Mouse (Mus musculus): Measurements from ENCODE around the gene Pfas. TPM values are rescaled to one million over a fixed set of nuclear protein-coding genes. Genes with fewer than 3 reads are reported as not detected.
"Not testable (repeated sequence)": the region's sequence is repeated elsewhere in the genome, so short reads cannot be mapped to it uniquely, and the experiment has no call there.

The Pfas gene
- polyA plus RNA-seq, 1 experiment from 2014 or later: 12.9 TPM

DNA sequence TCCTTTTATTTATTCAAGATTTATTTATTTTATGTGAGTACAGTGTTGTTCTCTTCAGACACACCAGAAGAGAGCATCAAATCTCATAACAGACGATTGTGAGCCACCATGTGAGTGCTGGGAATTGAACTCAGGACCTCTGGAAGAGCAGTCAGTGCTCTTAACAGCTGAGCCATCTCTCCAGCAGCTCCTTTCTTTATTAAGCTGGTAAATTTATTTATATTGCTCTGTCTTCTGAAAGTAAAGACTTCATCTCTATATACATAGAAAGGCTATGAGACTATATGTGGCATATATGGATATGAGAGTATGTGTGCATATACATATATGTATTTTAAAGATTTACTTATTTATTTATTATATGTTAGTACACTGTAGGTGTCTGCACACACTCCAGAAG lies 1.2 kb upstream of the Pfas start:
- H3K9ac ChIP-seq (ENCODE audit: low read depth, low read length): no peak overlapping the region
- no peaks in the 10 kb centered on the region for H3K36me3 ChIP-seq (ENCODE audit: control insufficient read depth, insufficient read depth, low read length)
- H3K27me3 ChIP-seq (replicated peaks; ENCODE audit: control insufficient read depth, insufficient read depth, low read length): no peaks in the 10 kb centered on the region
- no peak overlapping the region for H3K4me2 ChIP-seq (ENCODE audit: low read length)
- H3K9me3 ChIP-seq (ENCODE audit: control insufficient read depth, low read length): no peaks in the 10 kb centered on the region
- H3K4me1 ChIP-seq (ENCODE audit: control insufficient read depth, insufficient read depth, low read depth, low read length): peaks cover 15% of the 10 kb centered on the region
- H3K27ac ChIP-seq (ENCODE audit: low read depth, low read length): no peak overlapping the region
- H3K4me3 ChIP-seq (ENCODE audit: low read length): no peak overlapping the region
- ATAC-seq: no peak
- 90% methylated on average over 1 of the region's 1 CpGs for WGBS

DNA sequence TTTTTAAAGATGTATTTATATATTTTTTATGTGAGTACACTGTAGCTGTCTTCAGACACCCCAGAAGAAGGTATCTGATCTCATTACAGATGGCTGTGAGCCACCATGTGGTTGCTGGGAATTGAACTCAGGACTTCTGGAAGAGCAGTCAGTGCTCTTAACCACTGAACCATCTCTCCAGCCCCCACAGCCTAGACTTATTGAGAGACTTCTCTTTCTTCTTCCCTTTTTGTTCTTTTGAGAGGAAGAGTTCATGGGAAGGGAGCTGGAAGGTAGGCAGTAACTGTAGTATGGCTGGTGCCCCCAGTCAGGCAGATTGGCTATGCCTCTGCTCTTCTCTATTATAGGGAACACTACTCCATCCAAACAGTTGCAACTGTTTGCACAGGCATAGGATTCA lies 1.7 kb downstream of the Pfas start:
- H3K27me3 ChIP-seq (replicated peaks; ENCODE audit: control insufficient read depth, insufficient read depth, low read length); H3K27ac ChIP-seq (ENCODE audit: low read depth, low read length); ATAC-seq; H3K9me3 ChIP-seq (ENCODE audit: control insufficient read depth, low read length); H3K36me3 ChIP-seq (ENCODE audit: control insufficient read depth, insufficient read depth, low read length); H3K9ac ChIP-seq (ENCODE audit: low read depth, low read length); H3K4me3 ChIP-seq (ENCODE audit: low read length); H3K4me2 ChIP-seq (ENCODE audit: low read length): not testable (repeated sequence)
- peaks cover 15% of the 10 kb centered on the region for H3K4me1 ChIP-seq (ENCODE audit: control insufficient read depth, insufficient read depth, low read depth, low read length)

DNA sequence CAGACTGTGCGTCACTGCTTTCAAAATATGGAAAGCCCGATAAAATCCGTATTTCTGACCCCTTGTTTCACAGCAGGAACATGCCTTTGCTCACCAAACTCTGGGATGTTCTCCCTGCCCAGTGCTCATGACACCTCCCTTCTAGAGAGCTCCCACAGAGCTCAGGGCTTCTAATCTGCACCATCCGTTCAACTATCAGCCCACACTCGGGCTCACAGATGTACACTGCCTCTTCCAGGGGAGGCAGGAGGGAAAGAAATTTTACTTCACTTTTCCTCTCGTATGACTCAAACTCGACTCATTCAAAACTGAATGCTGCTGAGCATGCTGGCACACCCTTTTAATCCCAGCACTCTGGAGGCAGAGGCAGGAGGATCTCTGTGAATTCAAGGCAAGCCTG lies 3.1 kb downstream of the Pfas start:
- Histone ChIP-seq H3K4me1 (ENCODE audit: control insufficient read depth, insufficient read depth, low read depth, low read length) (peaks cover 10% of the 10 kb centered on the region), H3K27me3 (replicated peaks; ENCODE audit: control insufficient read depth, insufficient read depth, low read length) (no peaks in the 10 kb centered on the region), H3K27ac (ENCODE audit: low read depth, low read length) (no peak overlapping the region), H3K4me3 (ENCODE audit: low read length) (no peak overlapping the region), H3K9ac (ENCODE audit: low read depth, low read length) (no peak overlapping the region), H3K36me3 (ENCODE audit: control insufficient read depth, insufficient read depth, low read length) (peaks cover 15% of the 10 kb centered on the region), H3K9me3 (ENCODE audit: control insufficient read depth, low read length) (no peaks in the 10 kb centered on the region), H3K4me2 (ENCODE audit: low read length) (no peak overlapping the region)
- WGBS: 91% methylated on average over 7 of the region's 7 CpGs
- no peak for ATAC-seq

DNA sequence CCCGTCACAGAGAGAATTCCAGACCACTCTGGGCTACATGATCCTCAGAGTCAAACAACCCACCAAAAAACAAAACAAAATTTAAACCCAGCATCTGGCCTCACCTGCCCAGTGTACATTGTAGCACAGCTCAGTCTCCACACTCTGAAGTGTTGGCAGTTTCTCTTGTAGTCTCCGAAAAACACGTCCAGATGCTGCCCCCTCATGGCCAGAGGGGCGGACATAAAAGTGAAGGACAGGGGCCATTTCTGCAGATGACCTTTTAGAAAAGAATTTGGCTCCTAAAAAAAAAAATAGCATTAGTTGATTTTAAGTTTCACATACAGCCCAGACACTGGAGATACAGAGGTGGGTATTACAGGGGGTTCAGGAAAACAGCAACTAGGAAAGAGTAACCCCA lies 4.7 kb downstream of the Pfas start:
- Histone ChIP-seq H3K27ac (ENCODE audit: low read depth, low read length) (no peak overlapping the region), H3K4me1 (ENCODE audit: control insufficient read depth, insufficient read depth, low read depth, low read length) (peaks cover 10% of the 10 kb centered on the region), H3K27me3 (replicated peaks; ENCODE audit: control insufficient read depth, insufficient read depth, low read length) (no peaks in the 10 kb centered on the region), H3K9ac (ENCODE audit: low read depth, low read length) (no peak overlapping the region), H3K4me3 (ENCODE audit: low read length) (no peak overlapping the region), H3K4me2 (ENCODE audit: low read length) (no peak overlapping the region), H3K9me3 (ENCODE audit: control insufficient read depth, low read length) (no peaks in the 10 kb centered on the region), H3K36me3 (ENCODE audit: control insufficient read depth, insufficient read depth, low read length) (peaks cover 21% of the 10 kb centered on the region)
- no peak for ATAC-seq
- 63% methylated on average over 4 of the region's 4 CpGs for WGBS

DNA sequence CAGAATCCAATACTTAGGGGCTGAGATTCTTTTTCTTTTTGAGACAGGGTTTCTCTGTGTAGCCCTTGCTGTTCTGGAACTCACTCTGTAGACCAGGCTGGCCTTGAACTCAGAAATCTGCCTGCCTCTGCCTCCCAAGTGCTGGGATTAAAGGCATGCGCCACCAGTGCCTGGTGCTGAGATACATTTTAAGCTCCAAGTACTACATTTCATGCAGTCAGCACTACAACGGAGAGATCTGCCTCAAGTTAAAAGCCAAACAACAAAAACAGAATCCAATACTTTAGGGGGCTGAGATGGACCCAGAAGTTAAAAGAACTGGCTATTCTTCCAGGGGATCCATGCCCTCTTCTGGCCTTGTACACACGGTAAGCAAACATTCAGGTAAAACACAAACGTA lies 5.5 kb downstream of the Pfas start:
- H3K4me1 ChIP-seq (ENCODE audit: control insufficient read depth, insufficient read depth, low read depth, low read length); H3K27me3 ChIP-seq (replicated peaks; ENCODE audit: control insufficient read depth, insufficient read depth, low read length); H3K4me2 ChIP-seq (ENCODE audit: low read length); ATAC-seq; H3K9ac ChIP-seq (ENCODE audit: low read depth, low read length); H3K4me3 ChIP-seq (ENCODE audit: low read length); H3K27ac ChIP-seq (ENCODE audit: low read depth, low read length); H3K9me3 ChIP-seq (ENCODE audit: control insufficient read depth, low read length): not testable (repeated sequence)
- H3K36me3 ChIP-seq (ENCODE audit: control insufficient read depth, insufficient read depth, low read length): peaks cover 24% of the 10 kb centered on the region
- 97% methylated on average over 4 of the region's 4 CpGs for WGBS

DNA sequence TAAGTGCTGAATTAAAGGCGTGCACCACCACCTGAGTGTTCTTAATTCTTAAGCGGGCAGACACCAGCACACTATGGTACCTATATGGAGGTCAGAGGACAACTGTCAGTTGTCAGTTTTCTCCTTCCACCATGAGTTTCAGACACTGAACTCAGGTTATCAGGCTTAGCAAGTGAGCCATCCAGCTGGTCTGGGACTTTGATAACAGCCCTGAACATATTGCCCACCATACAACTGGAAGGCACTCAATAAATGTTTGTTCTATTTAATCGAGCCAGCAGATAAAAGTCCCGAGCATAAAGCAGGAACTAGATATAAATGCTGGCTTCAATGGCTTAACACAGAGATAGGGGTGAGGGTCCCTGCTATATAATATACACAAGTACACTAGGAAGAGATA lies 11.2 kb downstream of the Pfas start:
- Histone ChIP-seq H3K27me3 (replicated peaks; ENCODE audit: control insufficient read depth, insufficient read depth, low read length) (no peaks in the 10 kb centered on the region), H3K9ac (ENCODE audit: low read depth, low read length) (no peak overlapping the region), H3K4me3 (ENCODE audit: low read length) (no peak overlapping the region), H3K27ac (ENCODE audit: low read depth, low read length) (no peak overlapping the region), H3K36me3 (ENCODE audit: control insufficient read depth, insufficient read depth, low read length) (peaks cover 58% of the 10 kb centered on the region), H3K9me3 (ENCODE audit: control insufficient read depth, low read length) (no peaks in the 10 kb centered on the region), H3K4me1 (ENCODE audit: control insufficient read depth, insufficient read depth, low read depth, low read length) (no peaks in the 10 kb centered on the region), H3K4me2 (ENCODE audit: low read length) (no peak overlapping the region)
- no peak for ATAC-seq
- 96% methylated on average over 4 of the region's 4 CpGs for WGBS

DNA sequence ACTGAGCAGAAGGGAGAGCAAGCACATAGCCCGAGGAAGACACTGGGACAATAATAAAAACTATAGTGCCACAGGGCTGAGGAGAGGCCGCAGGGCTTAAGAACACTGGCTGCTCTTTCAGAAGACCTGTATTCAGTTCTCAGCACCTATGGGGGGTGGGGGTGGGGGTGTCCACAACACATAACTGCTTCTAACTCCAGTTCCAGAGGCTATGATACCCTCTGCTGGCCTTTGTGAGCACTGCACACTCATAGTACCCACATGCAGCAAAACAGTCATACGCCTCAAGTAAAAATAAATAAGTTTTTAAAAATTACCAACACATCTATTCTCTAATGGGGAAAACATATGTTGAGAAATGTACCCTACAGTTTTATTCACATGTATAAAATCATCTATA lies 13.9 kb downstream of the Pfas start:
- Histone ChIP-seq H3K9me3 (ENCODE audit: control insufficient read depth, low read length) (no peaks in the 10 kb centered on the region), H3K27me3 (replicated peaks; ENCODE audit: control insufficient read depth, insufficient read depth, low read length) (no peaks in the 10 kb centered on the region), H3K4me2 (ENCODE audit: low read length) (no peak overlapping the region), H3K9ac (ENCODE audit: low read depth, low read length) (no peak overlapping the region), H3K27ac (ENCODE audit: low read depth, low read length) (no peak overlapping the region), H3K36me3 (ENCODE audit: control insufficient read depth, insufficient read depth, low read length) (peaks cover 54% of the 10 kb centered on the region), H3K4me1 (ENCODE audit: control insufficient read depth, insufficient read depth, low read depth, low read length) (no peaks in the 10 kb centered on the region), H3K4me3 (ENCODE audit: low read length) (no peak overlapping the region)
- ATAC-seq: no peak
- 96% methylated on average over 3 of the region's 3 CpGs for WGBS

DNA sequence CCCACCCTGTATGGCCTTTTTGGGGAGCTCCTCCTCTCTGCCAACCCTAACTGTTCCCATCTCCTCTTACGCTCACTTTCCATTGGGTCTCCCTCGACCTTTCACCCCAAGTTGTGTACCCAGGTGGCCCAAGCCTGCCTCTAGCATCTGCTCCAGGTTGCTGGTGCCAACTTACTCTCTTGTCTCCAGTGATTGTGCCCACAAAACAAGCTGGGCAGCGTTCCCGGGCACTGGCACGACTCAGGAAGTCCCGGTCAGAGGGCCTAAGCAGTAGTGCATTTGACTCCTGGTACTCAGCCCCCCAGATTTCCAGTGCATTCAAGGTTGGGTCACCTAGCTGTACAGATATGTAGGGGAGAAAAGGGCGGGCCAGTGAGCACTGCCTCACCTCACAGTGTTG lies 15.1 kb downstream of the Pfas start:
- Histone ChIP-seq H3K4me2 (ENCODE audit: low read length) (no peak overlapping the region), H3K9me3 (ENCODE audit: control insufficient read depth, low read length) (no peaks in the 10 kb centered on the region), H3K9ac (ENCODE audit: low read depth, low read length) (no peak overlapping the region), H3K36me3 (ENCODE audit: control insufficient read depth, insufficient read depth, low read length) (peaks cover 60% of the 10 kb centered on the region), H3K4me3 (ENCODE audit: low read length) (no peak overlapping the region), H3K27ac (ENCODE audit: low read depth, low read length) (no peak overlapping the region), H3K4me1 (ENCODE audit: control insufficient read depth, insufficient read depth, low read depth, low read length) (no peaks in the 10 kb centered on the region), H3K27me3 (replicated peaks; ENCODE audit: control insufficient read depth, insufficient read depth, low read length) (no peaks in the 10 kb centered on the region)
- WGBS: 90% methylated on average over 7 of the region's 7 CpGs
- ATAC-seq: no peak

DNA sequence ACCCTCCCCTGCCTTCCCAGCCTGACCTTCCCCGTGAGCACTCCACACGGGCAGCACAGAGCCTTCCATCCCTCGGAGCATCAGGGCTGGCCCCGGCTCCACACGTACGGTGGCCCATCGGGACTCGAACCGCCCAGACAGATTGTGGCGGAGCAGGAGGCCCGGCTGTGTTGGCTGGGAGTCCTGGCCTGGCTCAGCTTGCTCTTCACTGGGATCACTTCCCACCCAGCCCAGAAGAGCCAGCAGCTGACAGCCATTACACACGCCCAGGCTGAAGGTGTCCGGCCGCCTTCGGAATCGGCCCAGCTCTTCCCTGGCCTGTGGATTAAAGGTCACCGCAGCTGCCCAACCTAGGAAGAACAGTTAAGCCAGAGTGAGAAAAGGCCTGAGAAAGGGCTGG lies 19.9 kb downstream of the Pfas start:
- ATAC-seq: no peak
- 87% methylated on average over 17 of the region's 17 CpGs for WGBS
- H3K9me3 ChIP-seq (ENCODE audit: control insufficient read depth, low read length): no peaks in the 10 kb centered on the region
- H3K4me1 ChIP-seq (ENCODE audit: control insufficient read depth, insufficient read depth, low read depth, low read length): no peaks in the 10 kb centered on the region
- no peak overlapping the region for H3K4me2 ChIP-seq (ENCODE audit: low read length)
- no peak overlapping the region for H3K27ac ChIP-seq (ENCODE audit: low read depth, low read length)
- no peak overlapping the region for H3K9ac ChIP-seq (ENCODE audit: low read depth, low read length)
- H3K27me3 ChIP-seq (replicated peaks; ENCODE audit: control insufficient read depth, insufficient read depth, low read length): no peaks in the 10 kb centered on the region
- no peak overlapping the region for H3K4me3 ChIP-seq (ENCODE audit: low read length)
- H3K36me3 ChIP-seq (ENCODE audit: control insufficient read depth, insufficient read depth, low read length): peaks cover 38% of the 10 kb centered on the region

DNA sequence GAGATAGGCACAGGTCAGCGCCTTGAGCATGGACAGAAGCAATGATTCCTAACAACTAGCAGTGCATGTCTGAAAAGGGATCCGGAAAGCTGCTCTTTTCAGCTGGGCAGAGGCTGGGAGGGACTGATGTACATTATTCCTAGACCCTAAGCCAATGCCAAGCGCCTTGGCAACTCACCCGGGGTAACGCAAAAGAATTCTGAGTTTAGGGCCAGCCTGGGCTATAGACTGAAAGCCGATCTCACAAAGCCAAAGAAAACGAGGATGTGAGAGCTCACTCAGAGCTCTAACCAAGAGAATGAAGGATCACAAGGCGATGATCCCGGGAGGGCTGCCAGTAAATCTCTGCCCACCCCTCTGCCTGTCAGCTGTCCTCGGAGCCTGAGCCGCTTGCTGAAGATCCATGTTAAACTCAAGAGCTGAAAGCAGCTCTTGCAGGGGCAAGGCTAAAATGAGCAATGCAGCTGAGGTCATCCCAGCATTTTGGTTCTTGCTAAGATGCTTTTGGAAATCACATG lies 20.8 kb downstream of the Pfas start:
- Histone ChIP-seq H3K4me3 (ENCODE audit: low read length) (no peak overlapping the region), H3K4me2 (ENCODE audit: low read length) (no peak overlapping the region), H3K27me3 (replicated peaks; ENCODE audit: control insufficient read depth, insufficient read depth, low read length) (no peaks in the 10 kb centered on the region), H3K36me3 (ENCODE audit: control insufficient read depth, insufficient read depth, low read length) (peaks cover 31% of the 10 kb centered on the region), H3K9ac (ENCODE audit: low read depth, low read length) (no peak overlapping the region), H3K4me1 (ENCODE audit: control insufficient read depth, insufficient read depth, low read depth, low read length) (no peaks in the 10 kb centered on the region), H3K9me3 (ENCODE audit: control insufficient read depth, low read length) (no peaks in the 10 kb centered on the region), H3K27ac (ENCODE audit: low read depth, low read length) (peak overlapping the region; percentile 23; the same call in 1 of the 2 replicates)
- WGBS: 71% methylated on average over 11 of the region's 11 CpGs
- 0 out of 2 replicates have a peak, but pooled peaks have one; percentile 24 for ATAC-seq

All from hindbrain, embryonic 16.5 days (tissue).